Mouse (Mus musculus) MEL (cell line): ENCODE data around the gene Gm9999.

ENCODE experiments used
- CTCF ChIP-seq, 3 experiments: IDR thresholded peaks in 2 of 3; conservative IDR thresholded peaks in 1 of 3; 2 replicates each; pipeline ENCODE4 v1.5.1; 2011 to 2012; ENCODE audit warnings: low read length in 3 of 3, low read depth in 2 of 3, mild to moderate bottlenecking in 2 of 3, improper control_type of control experiment in 1 of 3, inconsistent platforms in 1 of 3, mixed read lengths in 1 of 3, moderate library complexity in 1 of 3; ENCODE audit not compliant: control insufficient read depth in 1 of 3, insufficient read depth in 1 of 3, poor library complexity in 1 of 3, severe bottlenecking in 1 of 3
- E2F4 ChIP-seq: IDR thresholded peaks from 2 replicates; pipeline ENCODE4 v1.6.1; 2011; ENCODE audit warnings: low read depth, low read length, improper control_type of control experiment, borderline replicate concordance
- EP300 ChIP-seq, 2 experiments: IDR thresholded peaks; 2 replicates each; pipeline ENCODE4 v1.6.1; 2011; ENCODE audit warnings: improper control_type of control experiment in 2 of 2, low read length in 2 of 2, low read depth in 1 of 2, mild to moderate bottlenecking in 1 of 2
- HCFC1 ChIP-seq: IDR thresholded peaks from 2 replicates; pipeline ENCODE4 v1.6.1; 2012; ENCODE audit warnings: low read depth, mild to moderate bottlenecking, inconsistent platforms, low read length, improper control_type of control experiment, moderate library complexity
- JUND ChIP-seq: IDR thresholded peaks from 2 replicates; pipeline ENCODE4 v1.6.1; 2011; ENCODE audit warnings: low read depth, mild to moderate bottlenecking, improper control_type of control experiment, low read length
- MAFK ChIP-seq: IDR thresholded peaks from 2 replicates; pipeline ENCODE4 v1.6.1; 2011; ENCODE audit warnings: low read depth, mild to moderate bottlenecking, low read length, improper control_type of control experiment, borderline replicate concordance
- MAZ ChIP-seq: IDR thresholded peaks from 2 replicates; pipeline ENCODE4 v1.6.1; 2012; ENCODE audit warnings: low read depth, mild to moderate bottlenecking, inconsistent platforms, low read length, improper control_type of control experiment
- MXI1 ChIP-seq: IDR thresholded peaks from 2 replicates; pipeline ENCODE4 v1.6.1; 2011; ENCODE audit warnings: mild to moderate bottlenecking, low read depth, low read length, improper control_type of control experiment
- POLR2A ChIP-seq, 2 experiments: IDR thresholded peaks; 2 replicates each; pipeline ENCODE4 v1.6.1; 2011 to 2012; ENCODE audit warnings: low read length in 2 of 2, mild to moderate bottlenecking in 2 of 2, control low read depth in 1 of 2, improper control_type of control experiment in 1 of 2, low read depth in 1 of 2, moderate library complexity in 1 of 2; ENCODE audit not compliant: control insufficient read depth in 1 of 2, insufficient read depth in 1 of 2, poor library complexity in 1 of 2
- TCF12 ChIP-seq: IDR thresholded peaks from 2 replicates; pipeline ENCODE4 v1.6.1; 2014; ENCODE audit warnings: low read depth, mild to moderate bottlenecking, inconsistent platforms, low read length, improper control_type of control experiment, moderate library complexity
- USF1 ChIP-seq: IDR thresholded peaks from 2 replicates; pipeline ENCODE4 v1.6.1; 2014; ENCODE audit warnings: low read depth, mild to moderate bottlenecking, inconsistent platforms, low read length, improper control_type of control experiment, moderate library complexity
- ZMIZ1 ChIP-seq: IDR thresholded peaks from 2 replicates; pipeline ENCODE4 v1.6.1; 2012; ENCODE audit warnings: low read depth, mild to moderate bottlenecking, inconsistent platforms, low read length, improper control_type of control experiment, moderate library complexity

DNA sequence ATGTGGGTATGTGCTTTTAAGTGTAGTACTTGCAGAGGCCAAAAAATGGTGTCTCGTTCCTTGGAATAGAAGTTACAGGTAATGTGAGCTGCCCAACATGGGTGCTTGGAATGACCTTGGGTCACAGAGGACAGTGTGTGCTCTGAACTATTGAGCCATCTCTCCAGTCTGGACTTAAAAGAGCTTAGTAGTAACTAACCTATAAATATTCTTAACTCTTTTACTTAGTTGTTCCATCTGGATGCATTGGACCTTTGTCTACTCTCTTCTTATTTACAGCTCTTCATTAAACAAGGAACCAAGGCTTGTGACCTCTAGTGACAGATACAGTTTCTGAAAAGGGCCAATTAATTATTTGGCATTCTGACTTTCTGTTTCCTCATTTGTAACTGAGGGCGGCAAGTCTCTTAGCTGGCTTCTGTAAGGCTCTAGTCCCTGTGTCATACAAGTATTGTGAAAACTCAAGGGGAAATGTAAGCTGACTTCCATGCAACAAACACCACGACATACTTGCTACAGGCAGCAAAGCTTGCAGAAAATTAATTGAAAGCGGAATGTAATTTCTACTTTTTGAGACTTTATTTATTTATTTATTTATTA, 51.5 kb downstream of the Gm9999 start:
- TF ChIP-seq CTCF (IDR thresholded peaks at IDR 0.05 in 2 of 3, conservative IDR thresholded peaks at IDR 0.05 in 1 of 3; ENCODE audit: control insufficient read depth in 1 of 3, insufficient read depth in 1 of 3, low read depth in 2 of 3, low read length in 3 of 3, poor library complexity in 1 of 3, severe bottlenecking in 1 of 3) (no peak), USF1 (no peak), MXI1 (no peak), E2F4 (no peak), POLR2A (IDR thresholded peaks at IDR 0.05; ENCODE audit: control insufficient read depth in 1 of 2, insufficient read depth in 1 of 2, low read depth in 1 of 2, low read length in 2 of 2, poor library complexity in 1 of 2) (no peak), JUND (no peak), MAFK (no peak), EP300 (IDR thresholded peaks at IDR 0.05; ENCODE audit: low read depth in 1 of 2, low read length in 2 of 2) (no peak), ZMIZ1 (no peak), MAZ (no peak), HCFC1 (no peak), TCF12 (no peak)
